Mouse (Mus musculus) adrenal gland, postnatal 4 days (tissue): ENCODE measurements at regions not wholly inside any gene's neighbourhood (a gene's known extent, or its start where the extent isn't known, plus 50 kb on each side); places are given as distances from the start of the nearest gene placed in this dataset.

ENCODE experiments used
- DNase-seq, 2 experiments: peaks; one replicate each; pipeline ENCODE4 v3.0.0; 2021 to 2022; ENCODE audit warnings: low spot score in 2 of 2, mixed read lengths in 2 of 2

- DNase-seq = peak in 1 of 2 experiments; percentile 10
Observed at GRCm38 (mm10) chr4:142863939-142864338, 348.9 kb downstream of the Prdm2 start.

DNA sequence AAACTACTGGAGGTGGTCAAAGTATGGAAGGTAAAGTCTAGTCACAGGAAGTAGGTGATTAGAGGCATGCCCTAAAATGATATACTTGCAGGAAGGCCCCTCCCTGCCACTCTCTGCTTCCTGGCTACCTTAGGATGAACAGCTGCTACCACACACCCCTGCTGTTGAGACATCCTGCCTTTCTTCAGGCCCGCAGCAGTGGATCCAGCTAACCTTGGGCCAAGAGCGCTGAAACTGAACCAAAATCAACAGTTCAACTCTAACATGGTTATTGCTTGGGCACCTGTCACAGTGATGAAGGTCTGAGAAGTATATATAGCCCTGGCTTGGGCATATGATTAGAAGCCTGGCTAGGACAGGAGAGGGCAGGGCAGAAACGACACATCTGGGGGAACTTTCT, 352.4 kb downstream of the Prdm2 start:
- no peak for DNase-seq

GRCm38 (mm10) chr4:142856626-142857025, 356.2 kb downstream of the Prdm2 start:
- peak; percentile 6 to 14 for DNase-seq

- DNase-seq = no peak
Observed at GRCm38 (mm10) chr4:142855635-142856034, 357.2 kb downstream of the Prdm2 start.

GRCm38 (mm10) chr4:142853924-142854323, 358.9 kb downstream of the Prdm2 start:
- DNase-seq = no peak

DNA sequence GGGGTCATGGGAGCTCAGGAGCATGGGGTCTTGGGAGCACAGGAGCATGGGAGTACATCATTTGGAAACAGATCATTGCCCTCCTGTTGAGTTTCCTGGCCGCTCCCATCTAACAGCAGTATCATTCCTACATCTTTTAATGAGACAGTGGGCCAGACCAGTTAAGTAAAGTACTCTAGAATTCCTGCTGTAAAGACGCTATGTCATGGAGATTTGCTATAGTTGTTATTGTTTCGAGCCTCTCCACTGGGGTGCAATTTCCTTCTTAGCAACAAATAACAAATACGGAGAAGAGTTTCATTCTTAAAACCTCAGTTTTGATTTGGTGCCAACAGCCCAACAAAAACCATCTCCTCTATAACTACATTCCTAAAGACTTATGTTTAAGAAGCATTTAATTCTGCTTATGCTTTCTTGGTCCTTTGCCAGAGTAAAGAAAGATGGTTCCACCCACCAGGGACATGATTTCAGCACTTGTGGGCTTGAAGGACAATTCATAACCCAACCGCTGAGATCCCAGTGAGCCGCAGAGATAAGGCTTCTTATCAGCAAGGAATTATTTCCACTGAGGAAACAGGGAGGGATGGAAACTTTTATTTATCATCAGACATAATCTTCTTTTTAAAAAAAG, 367.6 kb downstream of the Prdm2 start:
- no peak for DNase-seq

GRCm38 (mm10) chr4:142839540-142839939, 373.3 kb downstream of the Prdm2 start:
- no peak for DNase-seq

- no peak for DNase-seq
Observed at GRCm38 (mm10) chr4:142838363-142838964, 374.3 kb downstream of the Prdm2 start.

DNA sequence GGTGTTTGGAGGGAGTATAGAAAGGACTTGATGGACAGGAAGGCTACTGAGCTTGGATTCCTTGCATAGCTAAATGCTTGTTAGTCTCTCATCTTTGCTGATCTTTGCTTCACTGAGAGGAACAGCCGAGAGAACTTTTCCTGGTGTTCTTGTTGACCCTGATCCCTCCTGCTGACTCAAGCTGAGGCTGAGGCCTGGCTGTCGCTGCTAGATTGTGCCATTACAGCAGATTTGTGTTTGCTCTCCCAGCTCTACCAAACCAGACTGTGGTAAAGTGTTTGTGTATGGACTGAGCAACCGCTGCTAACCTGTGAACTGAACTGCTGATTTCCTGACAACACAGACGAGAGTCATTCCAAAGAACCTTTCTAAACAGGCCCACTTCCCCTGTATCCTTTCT, 375.2 kb downstream of the Prdm2 start:
- DNase-seq = no peak

- DNase-seq = no peak
Observed at GRCm38 (mm10) chr4:142829711-142830110, 383.1 kb downstream of the Prdm2 start.

GRCm38 (mm10) chr4:142828969-142829368, 383.8 kb downstream of the Prdm2 start:
- DNase-seq = no peak

DNA sequence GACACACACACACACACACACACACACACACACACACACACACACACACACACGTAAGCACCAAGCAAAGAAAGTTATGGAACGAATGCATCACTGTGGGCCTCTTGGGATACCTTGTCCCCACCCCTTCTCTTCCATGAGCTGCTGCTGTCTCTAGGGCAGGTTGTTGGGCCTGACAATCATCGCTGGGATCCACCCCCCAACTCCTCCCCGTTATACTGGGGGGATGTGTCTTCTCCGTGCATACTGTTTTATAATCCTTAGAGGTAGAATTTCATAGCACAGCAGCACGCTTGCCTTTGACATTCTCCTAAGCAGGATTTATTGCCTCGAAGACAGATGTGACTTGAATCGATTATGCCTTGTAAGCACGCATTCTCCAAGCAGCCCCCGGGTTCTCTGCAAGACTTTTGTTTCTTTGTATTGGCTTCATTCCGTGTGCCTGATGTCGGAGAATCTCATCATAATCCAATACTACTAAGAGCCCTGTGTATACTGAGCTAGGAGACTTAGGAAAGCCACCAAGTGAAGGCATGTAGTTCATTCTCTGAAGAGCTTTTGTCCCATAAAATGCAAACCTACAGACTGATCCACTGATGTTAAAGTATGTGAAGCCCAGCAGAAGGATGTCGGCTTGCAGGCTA, 386.4 kb downstream of the Prdm2 start:
- no peak for DNase-seq

DNA sequence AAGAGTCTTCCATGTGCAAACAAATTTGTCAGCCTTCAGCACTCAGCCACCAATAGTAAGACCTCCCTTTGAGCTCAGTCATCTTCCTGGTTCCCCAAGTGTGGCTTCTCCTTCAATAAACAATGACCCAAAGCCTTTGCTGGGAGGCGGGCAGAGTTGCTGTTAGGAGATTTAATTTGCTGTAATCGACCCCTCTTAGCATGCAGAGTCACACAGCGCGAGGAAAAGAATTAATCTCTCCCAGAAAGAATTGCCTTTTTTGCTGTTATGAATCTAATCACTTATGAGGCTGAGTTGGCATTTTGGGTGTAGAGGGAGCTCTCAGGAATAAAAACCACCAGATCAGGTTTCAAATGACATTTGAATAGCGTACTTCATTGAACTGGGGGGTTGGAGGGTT, 387.0 kb downstream of the Prdm2 start:
- no peak for DNase-seq

DNA sequence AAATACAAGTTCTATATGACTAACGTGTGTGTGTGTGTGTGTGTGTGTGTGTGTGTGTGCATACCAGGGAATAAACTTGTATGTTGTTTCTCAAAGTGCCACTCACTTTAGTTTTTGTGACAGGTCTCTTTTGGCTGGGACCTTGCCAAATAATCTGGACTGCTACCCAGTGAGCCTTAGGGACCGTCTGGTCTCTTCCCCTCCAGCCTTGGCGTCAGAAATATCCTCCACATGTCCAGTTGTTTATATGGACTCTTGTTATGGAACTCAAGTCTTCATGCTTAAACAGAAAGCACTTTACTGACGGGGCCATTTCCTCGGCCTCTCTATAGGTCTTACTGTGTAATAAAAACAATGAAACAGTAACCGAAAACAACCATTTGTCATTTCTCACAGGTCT, 394.4 kb downstream of the Prdm2 start:
- DNase-seq = no peak

DNA sequence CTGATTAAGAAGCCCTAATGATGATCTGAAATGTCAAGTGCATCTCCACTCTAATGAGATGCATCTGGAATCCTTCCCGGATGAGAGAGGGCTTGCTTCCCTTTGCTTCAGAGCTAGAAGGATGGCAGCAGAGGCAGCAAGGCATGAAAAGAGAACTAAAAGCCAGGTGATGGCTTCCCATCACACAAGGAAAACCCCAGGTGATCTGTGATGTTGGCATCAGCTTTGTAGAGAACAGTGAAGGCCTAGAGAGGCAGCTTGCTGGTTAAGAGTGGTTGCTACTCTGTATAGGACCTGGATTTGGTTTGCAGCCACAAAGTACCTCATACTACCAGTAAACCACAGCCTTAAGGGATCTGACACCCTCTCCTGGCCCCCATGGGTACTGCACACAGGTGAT, 395.8 kb downstream of the Prdm2 start:
- no peak for DNase-seq

- DNase-seq = no peak
Observed at GRCm38 (mm10) chr4:142803819-142804218, 409.0 kb downstream of the Prdm2 start.

- DNase-seq = no peak
Observed at GRCm38 (mm10) chr4:142799291-142799690, 413.5 kb downstream of the Prdm2 start.

DNA sequence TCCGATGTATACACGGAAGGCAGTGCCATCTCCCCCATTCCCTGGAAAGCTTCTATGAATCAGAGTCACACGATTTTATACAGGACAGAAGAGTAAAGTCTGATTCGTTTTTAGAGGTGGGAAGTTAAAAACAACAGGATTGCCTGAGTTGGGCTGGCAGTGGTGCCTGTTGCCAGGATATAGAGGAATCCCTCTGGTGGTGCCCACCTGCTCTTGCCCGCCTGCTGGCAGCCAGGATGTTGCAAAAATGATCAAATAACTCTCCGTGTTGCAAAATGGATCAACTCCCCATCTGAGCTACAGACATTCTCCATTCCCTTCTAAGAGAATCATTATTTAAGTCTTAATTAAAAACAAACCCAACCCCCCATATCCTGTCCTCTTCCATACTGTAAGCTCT, 414.0 kb downstream of the Prdm2 start:
- DNase-seq = no peak

DNA sequence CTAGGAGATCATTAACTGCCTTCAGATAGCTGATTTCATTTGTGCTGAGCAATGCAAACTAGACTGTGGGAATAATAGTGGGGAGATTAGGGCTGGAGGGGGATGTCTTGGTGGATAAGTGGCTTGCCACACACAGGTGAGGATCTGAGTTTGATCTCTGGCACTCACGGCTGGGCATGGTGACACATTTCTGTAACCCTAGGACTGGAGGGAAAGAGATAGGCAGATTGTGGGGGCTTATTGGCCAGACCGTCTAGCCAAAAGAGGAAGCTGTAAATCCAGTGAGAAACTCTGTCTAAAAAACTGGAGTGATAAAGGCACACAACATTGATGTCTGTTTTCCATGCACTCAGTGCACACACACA, 420.2 kb downstream of the Prdm2 start:
- DNase-seq = no peak

- DNase-seq = no peak
Observed at GRCm38 (mm10) chr4:142791823-142792605, 420.8 kb downstream of the Prdm2 start.

DNA sequence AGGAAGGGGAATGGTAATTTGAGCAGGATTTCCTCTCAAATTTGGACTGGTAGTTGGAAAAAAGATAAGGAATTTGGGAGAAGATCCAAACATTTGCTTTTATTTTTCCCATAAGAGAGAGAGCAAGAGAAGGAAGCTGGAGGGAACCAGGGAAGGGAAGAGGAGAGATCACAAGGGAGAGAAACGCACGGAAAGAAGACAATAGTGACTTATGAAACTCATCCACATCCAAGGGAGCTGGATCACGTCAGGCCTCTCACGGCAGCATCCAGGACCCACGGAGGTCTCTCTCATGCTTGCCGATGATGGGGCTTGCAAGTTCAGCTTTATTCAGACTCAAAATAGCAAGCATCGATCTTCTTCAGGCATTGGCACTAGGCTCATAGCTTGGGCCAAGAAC, 423.7 kb downstream of the Prdm2 start:
- DNase-seq = no peak

GRCm38 (mm10) chr4:142785386-142785785, 427.4 kb downstream of the Prdm2 start:
- DNase-seq = no peak
